Mouse (Mus musculus) c-Kit-positive CD71-positive TER-119-negative erythroid progenitor cells, embryonic 14.5 days (primary cell): ENCODE measurements around the gene Ankib1.
A peak's percentile ranks its signal among the peaks of the same experiment; 100 is the strongest.
"Not testable (repeated sequence)": the region's sequence is repeated elsewhere in the genome, so short reads cannot be mapped to it uniquely, and the experiment has no call there.

ENCODE experiments used
- DNase-seq: peaks from one replicate; pipeline ENCODE4 v3.0.0-alpha.2; 2013; ENCODE audit warnings: low read depth

Gene Ankib1

DNA sequence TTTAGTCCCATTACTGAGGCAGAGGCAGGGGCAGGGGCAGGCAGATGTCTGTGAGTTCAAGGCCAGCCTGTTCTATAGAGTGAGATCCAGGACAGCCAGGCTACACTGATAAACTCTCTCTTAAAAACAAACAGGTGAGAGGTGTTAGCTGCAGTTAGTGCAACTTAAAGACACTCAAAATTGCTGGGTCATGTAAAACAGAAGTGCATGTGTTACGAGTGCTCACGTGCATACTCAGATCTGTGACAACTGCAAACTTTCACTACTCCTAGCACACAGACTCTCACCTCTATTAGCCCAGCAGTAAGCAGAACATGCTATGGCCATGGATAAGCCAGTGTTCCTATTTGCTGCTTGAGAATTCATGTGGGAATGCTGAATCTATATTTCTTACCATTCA is 79.3 kb downstream of the Ankib1 start:
- no peak for DNase-seq

DNA sequence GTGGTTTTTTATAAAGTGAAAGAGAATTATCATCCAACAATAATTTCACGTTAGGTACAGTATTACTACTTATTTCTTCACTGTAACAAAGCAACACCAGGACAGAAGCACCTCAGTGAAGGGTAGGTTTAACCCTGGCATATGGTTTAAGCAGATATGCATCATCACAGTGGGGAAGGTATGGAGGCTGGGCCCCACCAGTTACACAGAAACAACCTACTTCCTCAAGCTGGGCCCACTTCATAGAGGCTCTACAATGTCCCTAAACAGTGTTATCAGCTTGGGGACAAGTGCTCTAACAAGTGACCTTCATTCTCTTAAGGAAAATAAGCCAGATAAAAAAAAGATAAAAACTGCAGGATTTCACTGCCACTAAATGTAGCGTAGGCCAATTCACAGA is 79.9 kb downstream of the Ankib1 start:
- peak; percentile 32 for DNase-seq

DNA sequence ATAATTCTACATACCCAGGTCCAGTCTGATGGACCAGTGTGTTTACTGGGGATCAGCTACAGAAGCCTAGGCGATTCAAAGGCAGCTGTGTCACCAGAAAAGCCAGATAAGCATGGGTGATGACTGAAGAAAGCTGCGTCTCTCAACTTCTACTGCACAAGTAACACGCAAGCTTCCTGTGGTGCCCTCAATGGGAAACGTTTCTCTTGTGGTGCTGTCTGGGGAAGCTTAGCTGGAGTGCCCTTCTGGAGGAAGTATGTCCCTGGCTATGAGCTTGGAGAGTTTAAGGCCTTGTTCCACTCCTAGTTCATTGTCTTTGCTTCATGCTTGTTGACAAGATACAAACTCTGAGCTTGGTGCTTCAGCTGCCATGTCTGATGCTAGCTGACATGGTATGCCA is 83.4 kb downstream of the Ankib1 start:
- no peak for DNase-seq

DNA sequence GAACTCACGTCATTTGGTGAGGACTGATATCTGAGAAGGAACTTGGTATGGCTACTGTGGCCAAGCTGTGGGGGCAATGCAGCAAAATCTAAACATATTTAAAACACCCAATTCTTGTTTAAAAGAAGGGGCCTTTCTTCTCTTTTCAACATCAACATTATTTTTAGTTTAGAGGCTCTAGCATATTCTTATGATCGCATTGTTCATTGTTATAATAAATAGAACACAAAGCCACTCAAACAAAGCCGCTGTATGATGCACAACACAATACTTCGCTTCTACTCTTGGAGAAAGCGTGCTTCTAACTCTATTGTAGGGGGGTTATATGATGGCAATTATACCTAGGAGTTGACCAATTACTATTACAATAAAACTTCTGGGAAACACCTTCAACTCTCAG is 86.9 kb downstream of the Ankib1 start:
- DNase-seq, result no peak

DNA sequence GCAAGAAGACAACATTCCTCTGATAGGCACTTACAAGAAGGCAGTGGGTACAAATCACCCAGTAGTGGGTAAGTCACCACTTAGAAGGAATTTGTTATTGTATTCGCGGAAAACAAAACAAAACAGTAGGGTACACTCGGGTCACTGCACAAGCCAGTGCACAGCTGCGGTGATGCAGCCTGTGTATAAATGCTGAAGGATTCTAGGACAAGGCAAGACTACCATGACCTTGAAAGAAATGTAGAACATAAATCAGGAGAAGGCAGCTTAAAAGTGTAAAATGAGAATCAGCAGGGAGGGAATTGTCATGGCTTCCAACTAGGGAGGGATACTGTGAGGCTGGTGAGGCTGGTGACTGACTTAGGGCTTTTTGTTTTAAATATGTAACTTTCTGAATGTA is 100.5 kb downstream of the Ankib1 start:
- DNase-seq, result no peak

DNA sequence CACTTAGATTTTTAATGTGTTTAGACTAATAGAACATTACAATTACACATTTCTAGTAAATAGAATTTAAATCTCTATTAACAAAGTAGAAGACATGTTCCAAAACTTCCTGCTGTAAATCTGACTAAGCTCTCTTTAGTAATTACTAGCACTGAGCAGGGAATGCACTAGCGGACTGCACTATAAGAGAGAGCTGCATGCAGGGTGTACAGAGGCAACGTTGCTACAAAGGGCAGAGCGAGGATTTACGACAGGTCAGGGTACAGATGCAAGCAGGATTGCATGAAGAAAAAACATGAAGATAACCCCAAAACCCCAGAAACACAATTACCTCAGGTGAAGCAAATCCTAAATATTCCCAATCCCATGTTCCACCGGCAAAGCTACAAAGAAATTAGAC is 102.7 kb downstream of the Ankib1 start:
- DNase-seq, result no peak

DNA sequence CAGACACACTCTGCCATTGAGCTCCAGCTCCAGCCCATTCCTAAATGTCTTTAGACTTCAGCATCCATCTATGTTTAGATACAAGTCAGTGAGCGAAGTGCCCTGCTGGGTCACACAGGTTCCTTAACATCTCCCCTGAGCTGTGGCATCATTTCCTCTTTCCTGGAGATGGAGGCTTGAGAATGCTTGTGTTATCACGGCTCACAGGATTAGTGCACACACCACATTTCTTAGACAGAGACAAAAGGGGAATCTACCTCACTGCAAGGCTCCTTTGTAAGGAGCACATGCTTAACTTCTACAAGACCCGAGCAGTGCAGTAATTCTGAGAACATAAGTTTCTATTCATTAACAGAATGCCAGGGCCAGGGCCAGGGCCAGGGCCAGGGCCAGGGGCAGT is 106.7 kb downstream of the Ankib1 start:
- DNase-seq, result no peak

DNA sequence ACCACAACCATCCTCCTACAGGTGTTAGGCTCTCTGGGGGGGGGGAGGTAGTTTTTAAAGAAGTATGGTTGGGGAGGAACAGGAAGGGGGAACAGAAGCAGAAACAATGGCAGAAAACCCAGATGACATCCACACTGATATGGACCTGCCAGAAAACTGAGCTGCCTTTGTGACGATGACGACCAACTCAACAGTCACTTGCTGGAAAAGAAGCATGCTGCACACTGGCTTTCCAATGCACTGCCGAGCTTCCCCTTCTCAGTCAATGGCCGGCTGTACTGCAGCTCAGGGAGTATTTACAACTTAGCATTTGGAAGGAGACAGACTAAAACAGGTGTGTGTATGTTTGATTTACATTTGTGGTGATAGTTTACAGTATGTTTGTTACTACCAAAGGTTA is 107.5 kb downstream of the Ankib1 start:
- no peak for DNase-seq

DNA sequence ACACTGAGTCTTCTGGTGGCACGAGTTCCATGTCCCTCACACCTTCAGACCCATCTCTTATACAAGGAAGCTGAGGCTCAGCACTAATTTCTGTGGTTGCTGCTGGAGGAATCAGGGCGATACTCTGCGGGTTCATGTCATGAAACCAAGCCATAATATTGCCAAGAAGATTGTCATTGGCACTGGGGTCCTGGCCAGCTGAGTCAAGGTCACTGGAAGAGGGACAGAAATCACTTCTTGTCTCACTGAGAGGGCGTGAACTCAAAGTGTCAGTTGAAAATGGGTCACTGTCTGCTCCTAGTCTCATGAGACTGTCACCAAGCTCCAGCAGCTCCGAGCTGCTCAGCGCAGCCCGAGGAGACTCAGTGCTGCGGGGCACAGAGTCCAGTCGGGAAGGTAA is 109.8 kb downstream of the Ankib1 start:
- no peak for DNase-seq

DNA sequence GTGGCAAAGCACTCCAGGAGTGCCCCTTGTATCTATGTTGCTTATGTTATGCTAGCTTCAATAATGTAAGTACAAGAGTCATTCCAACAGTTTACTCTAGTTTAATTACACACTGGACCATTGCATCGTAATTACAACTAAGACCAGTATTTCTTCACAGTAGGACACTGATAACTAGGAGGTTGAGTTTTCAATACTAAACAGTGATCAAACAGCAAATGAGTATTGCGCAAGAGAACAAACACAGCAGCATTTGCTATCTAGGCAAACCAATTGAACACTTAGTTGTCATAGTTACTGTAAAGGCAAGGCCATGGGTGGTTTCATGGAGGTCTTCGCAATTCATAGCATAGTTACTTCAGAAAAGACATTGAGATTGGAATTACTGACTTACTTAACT is 111.4 kb downstream of the Ankib1 start:
- no peak for DNase-seq

DNA sequence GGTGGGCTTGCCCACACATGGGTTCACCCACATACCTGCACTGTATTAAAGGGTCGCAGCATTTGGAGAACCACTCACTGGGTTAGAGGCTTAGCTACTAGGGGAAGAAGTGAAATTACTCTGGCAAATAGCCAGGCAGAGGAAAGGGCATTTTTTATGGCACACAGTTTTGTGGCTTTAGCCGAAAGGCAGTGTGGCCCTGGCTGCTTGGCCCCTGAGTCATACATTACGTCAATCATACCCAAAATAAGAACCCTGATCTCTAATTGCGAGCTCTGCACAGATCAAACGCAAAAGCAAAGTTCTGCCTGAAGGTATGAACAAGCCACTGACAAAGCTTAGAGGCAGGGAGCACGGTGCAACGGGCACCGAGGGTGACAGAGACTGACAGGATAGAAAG is 114.4 kb downstream of the Ankib1 start:
- no peak for DNase-seq

DNA sequence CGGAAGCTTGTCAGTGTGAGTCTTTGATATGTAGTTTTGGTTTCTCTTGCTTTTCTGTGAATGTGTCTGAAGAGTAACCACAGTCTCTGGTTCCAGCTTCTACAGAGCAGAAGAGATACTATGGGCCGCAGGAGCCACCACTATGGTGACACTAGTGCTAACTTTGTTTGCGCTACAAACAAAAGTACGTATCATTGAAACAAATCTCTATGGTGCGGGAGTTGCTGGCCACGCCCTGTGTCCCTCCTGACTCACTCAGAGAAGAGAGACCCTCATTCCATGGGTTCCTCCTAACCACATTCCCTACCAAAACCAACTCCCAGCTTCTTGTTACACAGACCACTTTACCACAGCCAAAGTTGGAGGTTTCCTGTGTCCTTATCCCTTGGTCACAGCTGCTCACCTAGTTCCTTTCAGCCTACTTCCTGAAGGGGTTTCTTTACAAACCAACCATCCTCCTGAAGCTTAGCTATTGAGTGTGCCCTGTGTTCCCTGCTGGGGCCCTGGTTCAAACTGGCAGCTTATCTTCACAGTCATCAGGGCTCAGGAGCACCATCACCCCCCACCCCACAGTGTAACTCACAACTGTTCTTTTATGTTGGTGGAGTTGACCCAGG is 132.7 kb downstream of the Ankib1 start:
- DNase-seq, result no peak

DNA sequence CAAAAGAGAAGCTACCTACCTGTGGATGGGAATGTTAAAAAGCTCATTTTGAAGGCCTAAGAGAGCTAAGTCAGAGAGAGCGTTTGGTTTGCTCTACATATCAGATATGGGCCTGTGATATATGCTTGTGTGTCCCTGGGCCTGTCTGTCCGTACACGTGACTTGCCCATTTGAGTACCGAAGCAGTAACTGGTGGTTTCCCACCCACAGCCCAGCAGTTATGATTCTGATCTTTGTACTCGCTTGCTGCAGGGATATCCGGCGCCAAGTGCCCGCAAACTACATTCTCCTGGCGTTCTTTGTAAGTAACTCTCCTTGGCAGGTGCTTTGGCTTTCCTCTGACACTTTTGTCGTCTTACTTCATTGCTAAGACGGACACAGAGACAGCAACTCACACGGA is 136.1 kb downstream of the Ankib1 start:
- no peak for DNase-seq

DNA sequence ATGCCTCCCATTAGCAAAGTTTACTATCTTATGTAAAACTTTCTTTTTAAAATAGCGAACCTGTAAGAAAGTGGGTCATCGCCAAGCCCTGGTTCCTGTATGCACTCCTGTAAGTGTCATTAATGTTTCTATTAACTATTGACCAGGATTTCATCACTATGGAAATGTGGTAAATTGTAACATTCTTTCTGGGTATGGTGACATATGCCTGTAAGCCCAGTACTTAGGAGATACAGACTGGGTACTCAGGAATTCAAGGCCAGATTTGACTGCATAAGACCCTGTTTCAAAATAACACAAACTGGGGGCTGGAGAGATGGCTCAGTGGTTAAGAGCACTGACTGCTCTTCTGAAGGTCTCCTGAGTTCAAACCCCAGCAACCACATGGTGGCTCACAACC is 137.5 kb downstream of the Ankib1 start:
- no peak for DNase-seq

DNA sequence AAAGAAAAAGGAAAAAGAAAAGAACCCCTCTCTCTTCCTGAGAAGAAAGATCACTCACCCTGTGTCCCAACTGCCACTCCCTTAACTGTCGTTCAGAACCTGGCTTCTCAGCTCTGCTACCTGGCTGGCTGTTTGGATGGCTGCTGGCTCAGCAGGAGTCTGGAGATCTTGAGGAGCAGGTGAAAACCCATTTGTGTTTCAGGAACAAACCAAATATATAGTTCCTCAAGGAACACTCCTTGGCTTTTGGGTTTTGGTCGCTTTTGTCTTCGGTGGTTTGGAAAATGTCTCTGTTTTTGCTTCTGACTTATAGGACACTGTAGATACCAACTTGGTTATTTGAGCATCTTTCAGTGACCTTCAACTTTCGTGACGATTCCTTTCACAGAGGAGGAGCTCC is 145.6 kb downstream of the Ankib1 start, which contains the start of gene Gatad1:
Gene Gatad1, minus strand, starts transcription at position 101 of the 400 bp plus-strand sequence.
- DNase-seq, result no peak

DNA sequence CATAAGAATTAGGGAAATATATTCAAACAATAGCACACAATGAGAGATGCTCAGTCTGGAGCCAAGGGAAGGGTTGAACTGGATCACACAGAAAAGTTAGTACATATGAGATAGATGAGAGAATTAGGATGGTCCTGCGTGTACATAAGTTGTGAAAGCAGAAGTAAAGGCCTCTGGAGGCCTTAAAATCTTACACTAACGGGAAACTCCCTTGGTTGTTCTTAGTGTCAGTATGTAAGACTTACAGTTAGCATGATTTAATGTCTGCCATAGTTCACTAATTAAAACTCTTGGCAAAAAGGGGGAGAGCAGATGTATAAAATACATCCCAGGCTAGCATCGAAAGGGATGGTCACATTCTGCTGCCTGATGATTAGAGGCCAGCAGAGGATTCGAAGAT is 148.9 kb downstream of the Ankib1 start:
- no peak for DNase-seq

DNA sequence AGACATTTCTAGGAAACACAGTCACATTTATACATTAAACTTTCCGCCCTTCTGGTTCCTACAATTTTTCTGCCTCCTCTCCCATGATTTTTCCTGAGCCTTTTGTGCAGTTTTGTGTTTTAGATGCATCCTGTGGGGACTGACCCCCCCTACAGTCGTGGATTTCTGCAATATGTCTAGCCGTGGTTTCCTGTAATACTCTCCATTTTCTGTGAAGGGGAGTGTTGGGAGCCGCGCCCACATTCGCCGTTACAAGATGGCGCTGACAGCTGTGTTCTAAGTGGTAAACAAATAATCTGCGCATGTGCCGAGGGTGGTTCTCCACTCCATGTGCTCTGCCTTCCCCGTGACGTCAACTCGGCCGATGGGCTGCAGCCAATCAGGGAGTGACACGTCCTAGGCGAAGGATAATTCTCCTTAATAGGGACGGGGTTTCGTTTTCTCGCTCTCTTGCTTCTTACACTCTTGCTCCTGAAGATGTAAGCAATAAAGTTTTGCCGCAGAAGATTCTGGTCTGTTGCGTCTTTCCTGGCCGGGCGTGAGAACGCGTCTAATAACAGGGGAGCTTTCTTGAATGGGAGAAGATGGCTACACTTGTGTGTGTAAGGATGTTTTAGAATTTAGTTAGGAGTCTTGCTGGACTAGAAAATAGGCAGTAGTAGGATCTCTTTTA is 149.7 kb downstream of the Ankib1 start:
- DNase-seq, result not testable (repeated sequence)

DNA sequence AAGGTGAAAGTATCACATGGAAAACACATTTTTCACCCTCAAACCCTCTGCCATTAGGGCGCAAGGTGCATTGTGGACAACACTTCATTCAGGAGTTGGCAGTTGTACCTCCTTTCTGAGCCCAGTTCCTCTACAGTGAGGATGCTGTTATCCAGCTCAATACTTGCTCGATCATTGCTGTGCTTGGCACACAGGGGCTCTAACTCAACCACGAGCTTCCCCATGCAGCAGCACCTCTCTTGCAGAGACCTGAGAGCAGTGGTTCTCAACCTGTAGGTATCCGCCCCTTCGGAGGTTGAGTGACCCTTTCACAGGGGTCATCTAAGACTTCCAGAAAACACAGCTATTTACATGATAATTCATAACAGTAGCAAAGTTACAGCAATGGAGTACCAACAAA is 151.1 kb downstream of the Ankib1 start:
- no peak for DNase-seq

DNA sequence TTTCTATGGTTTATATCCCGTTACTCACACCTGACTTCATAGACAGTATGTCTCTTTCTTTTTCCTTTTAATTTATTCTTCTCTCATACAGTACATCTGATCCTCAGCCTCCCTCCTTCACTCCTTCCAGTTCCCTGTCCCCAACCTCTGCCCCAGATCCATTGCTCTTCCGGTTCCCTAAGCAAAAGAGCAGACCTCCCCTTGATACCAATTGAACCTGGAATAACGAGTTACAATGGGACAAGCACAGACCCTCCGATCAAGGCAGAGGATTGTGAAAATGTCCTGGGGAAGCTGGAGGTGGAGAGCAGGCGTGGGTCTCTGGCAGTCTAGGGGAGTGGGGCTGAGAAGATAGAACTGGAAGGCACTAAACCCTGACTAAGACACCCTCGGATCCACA is 151.8 kb downstream of the Ankib1 start, which contains the start of gene Tmbim7:
Gene Tmbim7, plus strand, starts transcription at position 301 of the 400 bp plus-strand sequence.
- DNase-seq, result no peak

DNA sequence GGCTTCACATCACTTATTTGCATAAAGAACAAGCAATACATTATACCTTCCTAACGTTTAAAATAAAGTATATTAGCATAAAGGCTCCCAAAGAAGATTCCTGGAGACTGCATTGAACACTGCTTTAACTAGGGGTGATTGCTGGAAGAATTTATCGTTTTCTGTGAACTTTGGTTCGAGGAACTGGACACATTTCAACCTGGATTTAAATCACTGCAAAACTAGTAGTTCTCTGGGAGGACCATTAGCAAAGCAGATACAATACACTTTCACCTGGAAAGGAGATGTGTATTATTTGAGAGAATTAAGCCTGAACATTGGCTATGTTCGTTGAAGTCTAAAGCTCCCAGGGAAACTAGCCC is 153.9 kb downstream of the Ankib1 start:
- no peak for DNase-seq

DNA sequence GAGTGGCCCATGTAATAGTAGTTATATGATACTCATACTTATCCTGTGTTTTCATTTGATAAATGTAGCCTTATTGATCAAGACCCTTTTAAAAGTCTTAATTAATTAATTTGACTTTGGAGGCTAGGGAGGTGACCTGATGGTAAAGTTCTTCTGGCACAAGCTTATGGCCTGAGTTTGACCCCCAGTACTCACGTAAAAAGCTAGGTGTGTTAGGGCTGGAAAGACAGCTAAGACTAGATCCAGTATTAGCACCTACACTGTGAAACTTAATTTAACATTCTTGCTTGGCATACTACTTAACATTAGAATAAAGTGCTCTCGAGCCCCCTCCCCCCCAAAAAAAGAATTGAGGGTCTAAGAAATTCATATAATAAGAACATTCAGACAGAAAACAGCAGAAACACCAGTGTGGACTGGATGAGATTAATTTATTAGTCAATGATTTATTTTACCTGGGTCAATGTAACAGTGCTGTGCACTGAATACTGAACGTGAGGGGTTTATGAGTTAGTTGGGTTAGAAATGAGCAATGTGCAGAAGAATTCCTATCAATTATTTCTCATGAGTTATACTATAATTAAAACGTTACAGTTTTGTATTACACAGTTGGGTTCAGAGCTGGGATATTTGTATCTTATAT is 154.4 kb downstream of the Ankib1 start:
- DNase-seq, result no peak

DNA sequence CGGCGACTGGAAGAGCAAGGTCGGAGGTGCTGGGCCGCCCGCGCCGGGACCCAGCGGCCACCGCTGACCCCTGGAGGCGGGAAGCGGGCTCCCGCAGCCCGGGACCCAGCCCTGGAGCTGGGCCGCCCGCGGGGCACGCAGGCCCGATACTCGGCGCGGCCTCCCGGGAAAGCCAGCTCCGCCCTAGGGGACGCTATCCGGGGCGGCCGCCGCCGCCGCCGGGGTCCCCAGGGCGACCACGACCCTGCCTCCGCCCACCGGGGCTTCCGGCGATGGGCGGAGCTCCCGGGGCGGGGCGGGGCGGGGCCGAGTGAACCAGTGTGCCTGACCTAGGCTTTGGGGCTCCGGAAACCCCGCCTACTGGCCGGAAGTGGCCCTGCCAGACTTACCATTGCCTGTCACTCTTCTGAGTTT is 155.0 kb downstream of the Ankib1 start:
- peak; percentile 80 for DNase-seq

DNA sequence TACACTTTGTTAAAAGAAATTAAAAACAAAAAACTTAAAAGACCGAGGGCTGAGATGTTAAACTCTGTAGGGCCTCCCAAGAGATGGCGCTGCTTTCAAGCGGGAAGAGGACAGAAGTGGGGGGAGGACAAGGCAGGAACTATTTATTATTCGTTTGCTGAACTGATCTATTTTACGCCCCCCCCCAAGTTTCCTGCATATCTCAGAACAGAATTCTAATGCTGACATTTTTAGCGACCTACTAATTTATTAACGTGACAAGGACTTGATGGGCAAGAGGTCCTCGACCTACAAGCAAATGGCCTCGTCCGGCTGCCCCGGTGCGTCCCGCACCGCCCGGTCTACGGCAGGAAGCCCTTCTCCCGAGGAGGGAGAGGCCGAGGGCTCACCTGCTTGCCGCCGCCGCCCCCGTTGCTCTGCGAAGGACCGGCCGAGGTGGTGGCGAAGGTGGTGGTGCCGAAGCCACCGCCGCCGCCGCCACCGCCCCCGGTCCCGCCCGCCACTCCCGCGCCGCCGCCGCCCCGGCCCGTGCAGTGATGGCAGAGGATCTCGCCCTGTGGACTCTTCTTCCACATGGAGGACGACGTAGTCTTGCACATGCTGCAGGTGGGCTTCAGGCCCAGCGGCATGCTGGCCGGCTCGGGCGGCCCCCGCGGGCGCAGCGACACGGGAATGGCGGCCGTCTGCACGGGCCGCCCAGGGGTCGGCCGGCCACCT is 155.6 kb downstream of the Ankib1 start:
- peak; percentile 58 for DNase-seq
